Mouse (Mus musculus): ENCODE data around the gene Tnfsf9. TPM values are rescaled to one million over a fixed set of nuclear protein-coding genes. Genes with fewer than 3 reads are reported as not detected.

Tnfsf9 gene
- polyA plus RNA-seq, 1 experiment from 2014 or later = 3.5 TPM

GRCm38 (mm10) chr17:57070699-57071098 is 34.4 kb upstream of the Tnfsf9 start:
- DNase-seq (ENCODE audit: low spot score) = peak; percentile 89
- H3K4me3 ChIP-seq (ENCODE audit: low read depth, low read length) = no peak overlapping the region
- no peaks in the 10 kb centered on the region for H3K9me3 ChIP-seq (ENCODE audit: control insufficient read depth, low read length)
- no peaks in the 10 kb centered on the region for H3K4me1 ChIP-seq (replicated peaks; ENCODE audit: control insufficient read depth, insufficient read depth)
- no peaks in the 10 kb centered on the region for H3K27me3 ChIP-seq (ENCODE audit: control insufficient read depth, insufficient read depth, low read length)
- no peaks in the 10 kb centered on the region for H3K36me3 ChIP-seq (ENCODE audit: control insufficient read depth, insufficient read depth, low read length)
- H3K27ac ChIP-seq (replicated peaks) = no peak overlapping the region
- peak; percentile 70 for ATAC-seq (ENCODE audit: low FRiP score, low TSS enrichment)
- 4% methylated on average over 10 of the region's 11 CpGs for WGBS
- no peak overlapping the region for H3K9ac ChIP-seq (ENCODE audit: low read length)
- no peak for TF ChIP-seq EP300 (optimal IDR thresholded peaks at IDR 0.05)
- no peak for TF ChIP-seq CTCF (IDR thresholded peaks at IDR 0.05; ENCODE audit: low read depth)
- 0 out of 2 replicates have a peak overlapping the region, but pooled peaks have one; percentile 2 for H3K4me2 ChIP-seq (replicated peaks; ENCODE audit: low read depth)

- Histone ChIP-seq H3K27ac (replicated peaks) (no peak overlapping the region), H3K27me3 (ENCODE audit: control insufficient read depth, insufficient read depth, low read length) (no peaks in the 10 kb centered on the region), H3K4me2 (replicated peaks; ENCODE audit: low read depth) (no peak overlapping the region), H3K9ac (ENCODE audit: low read length) (no peak overlapping the region), H3K9me3 (ENCODE audit: control insufficient read depth, low read length) (no peaks in the 10 kb centered on the region), H3K4me3 (ENCODE audit: low read depth, low read length) (no peak overlapping the region), H3K4me1 (replicated peaks; ENCODE audit: control insufficient read depth, insufficient read depth) (no peaks in the 10 kb centered on the region), H3K36me3 (ENCODE audit: control insufficient read depth, insufficient read depth, low read length) (no peaks in the 10 kb centered on the region)
- DNase-seq (ENCODE audit: low spot score) = no peak
- TF ChIP-seq CTCF (IDR thresholded peaks at IDR 0.05; ENCODE audit: low read depth) (no peak), EP300 (optimal IDR thresholded peaks at IDR 0.05) (no peak)
- ATAC-seq (ENCODE audit: low FRiP score, low TSS enrichment) = no peak
- WGBS = 31% methylated on average over 3 of the region's 3 CpGs
These were observed 28.2 kb upstream of the Tnfsf9 start for GRCm38 (mm10) chr17:57076916-57077315.

GRCm38 (mm10) chr17:57078336-57078735 is 26.8 kb upstream of the Tnfsf9 start, which contains the start of gene Dennd1c:
TSS of gene Dennd1c (minus strand) at chr17:57078514.
- peak within 1 kb of the TSS; percentile 31; the same call in 1 of the 2 replicates for H3K9ac ChIP-seq (ENCODE audit: low read length)
- ATAC-seq (ENCODE audit: low FRiP score, low TSS enrichment) = 0 out of 2 replicates have a peak, but pooled peaks have one; percentile 35

GRCm38 (mm10) chr17:57079919-57080318 is 25.2 kb upstream of the Tnfsf9 start:
- Histone ChIP-seq H3K36me3 (ENCODE audit: control insufficient read depth, insufficient read depth, low read length) (no peaks in the 10 kb centered on the region), H3K4me1 (replicated peaks; ENCODE audit: control insufficient read depth, insufficient read depth) (no peaks in the 10 kb centered on the region), H3K9me3 (ENCODE audit: control insufficient read depth, low read length) (no peaks in the 10 kb centered on the region), H3K27ac (replicated peaks) (no peak overlapping the region), H3K27me3 (ENCODE audit: control insufficient read depth, insufficient read depth, low read length) (no peaks in the 10 kb centered on the region), H3K9ac (ENCODE audit: low read length) (no peak overlapping the region), H3K4me2 (replicated peaks; ENCODE audit: low read depth) (no peak overlapping the region), H3K4me3 (ENCODE audit: low read depth, low read length) (no peak overlapping the region)
- TF ChIP-seq CTCF (IDR thresholded peaks at IDR 0.05; ENCODE audit: low read depth) = no peak
- TF ChIP-seq EP300 (optimal IDR thresholded peaks at IDR 0.05) = no peak
- DNase-seq (ENCODE audit: low spot score) (no peak), ATAC-seq (ENCODE audit: low FRiP score, low TSS enrichment) (peak; percentile 56)
- WGBS = 50% methylated on average over 3 of the region's 3 CpGs

More at GRCm38 (mm10) chr17:57078336-57078735, 26.8 kb upstream of the Tnfsf9 start, which contains the start of gene Dennd1c:
- Histone ChIP-seq H3K27me3 (ENCODE audit: control insufficient read depth, insufficient read depth, low read length) (no peaks in the 10 kb centered on the region), H3K27ac (replicated peaks) (no peak within 1 kb of the TSS), H3K9me3 (ENCODE audit: control insufficient read depth, low read length) (no peaks in the 10 kb centered on the region), H3K4me2 (replicated peaks; ENCODE audit: low read depth) (no peak within 1 kb of the TSS), H3K4me1 (replicated peaks; ENCODE audit: control insufficient read depth, insufficient read depth) (no peaks in the 10 kb centered on the region), H3K36me3 (ENCODE audit: control insufficient read depth, insufficient read depth, low read length) (no peaks in the 10 kb centered on the region), H3K4me3 (ENCODE audit: low read depth, low read length) (no peak within 1 kb of the TSS)
- TF ChIP-seq EP300 (optimal IDR thresholded peaks at IDR 0.05) = no peak
- TF ChIP-seq CTCF (IDR thresholded peaks at IDR 0.05; ENCODE audit: low read depth) = no peak
- no peak for DNase-seq (ENCODE audit: low spot score)
- WGBS = 41% methylated on average over 6 of the region's 6 CpGs

- no peak for TF ChIP-seq CTCF (IDR thresholded peaks at IDR 0.05; ENCODE audit: low read depth)
- TF ChIP-seq EP300 (optimal IDR thresholded peaks at IDR 0.05) = no peak
- ATAC-seq (ENCODE audit: low FRiP score, low TSS enrichment) = no peak
- Histone ChIP-seq H3K9me3 (ENCODE audit: control insufficient read depth, low read length) (no peaks in the 10 kb centered on the region), H3K36me3 (ENCODE audit: control insufficient read depth, insufficient read depth, low read length) (no peaks in the 10 kb centered on the region), H3K4me1 (replicated peaks; ENCODE audit: control insufficient read depth, insufficient read depth) (no peaks in the 10 kb centered on the region), H3K27me3 (ENCODE audit: control insufficient read depth, insufficient read depth, low read length) (no peaks in the 10 kb centered on the region), H3K4me2 (replicated peaks; ENCODE audit: low read depth) (no peak overlapping the region), H3K9ac (ENCODE audit: low read length) (no peak overlapping the region), H3K27ac (replicated peaks) (no peak overlapping the region), H3K4me3 (ENCODE audit: low read depth, low read length) (no peak overlapping the region)
- 94% methylated on average over 31 of the region's 31 CpGs for WGBS
- DNase-seq (ENCODE audit: low spot score) = no peak
These were observed 23.8 kb upstream of the Tnfsf9 start for GRCm38 (mm10) chr17:57081234-57081842.

GRCm38 (mm10) chr17:57082481-57082880 is 22.6 kb upstream of the Tnfsf9 start:
- TF ChIP-seq EP300 (optimal IDR thresholded peaks at IDR 0.05) = no peak
- TF ChIP-seq CTCF (IDR thresholded peaks at IDR 0.05; ENCODE audit: low read depth) = no peak
- DNase-seq (ENCODE audit: low spot score) = no peak
- no peaks in the 10 kb centered on the region for H3K36me3 ChIP-seq (ENCODE audit: control insufficient read depth, insufficient read depth, low read length)
- no peak for ATAC-seq (ENCODE audit: low FRiP score, low TSS enrichment)
- no peaks in the 10 kb centered on the region for H3K4me1 ChIP-seq (replicated peaks; ENCODE audit: control insufficient read depth, insufficient read depth)
- WGBS = 72% methylated on average over 5 of the region's 5 CpGs
- no peak overlapping the region for H3K27ac ChIP-seq (replicated peaks)
- no peaks in the 10 kb centered on the region for H3K9me3 ChIP-seq (ENCODE audit: control insufficient read depth, low read length)
- no peak overlapping the region for H3K9ac ChIP-seq (ENCODE audit: low read length)
- H3K4me3 ChIP-seq (ENCODE audit: low read depth, low read length) = no peak overlapping the region
- H3K27me3 ChIP-seq (ENCODE audit: control insufficient read depth, insufficient read depth, low read length) = no peaks in the 10 kb centered on the region
- H3K4me2 ChIP-seq (replicated peaks; ENCODE audit: low read depth) = no peak overlapping the region
